Mouse (Mus musculus) G1E (cell line): ENCODE results near the gene Cdx2.

Experiments used
- CTCF ChIP-seq: IDR thresholded peaks from 2 replicates; pipeline ENCODE4 v1.5.1; 2012; ENCODE audit warnings: low read depth, low read length, inconsistent platforms, mixed read lengths
- GATA1 ChIP-seq: IDR thresholded peaks from 2 replicates; pipeline ENCODE4 v1.6.1; 2012; ENCODE audit warnings: borderline replicate concordance, low read length, inconsistent platforms, mixed read lengths

DNA sequence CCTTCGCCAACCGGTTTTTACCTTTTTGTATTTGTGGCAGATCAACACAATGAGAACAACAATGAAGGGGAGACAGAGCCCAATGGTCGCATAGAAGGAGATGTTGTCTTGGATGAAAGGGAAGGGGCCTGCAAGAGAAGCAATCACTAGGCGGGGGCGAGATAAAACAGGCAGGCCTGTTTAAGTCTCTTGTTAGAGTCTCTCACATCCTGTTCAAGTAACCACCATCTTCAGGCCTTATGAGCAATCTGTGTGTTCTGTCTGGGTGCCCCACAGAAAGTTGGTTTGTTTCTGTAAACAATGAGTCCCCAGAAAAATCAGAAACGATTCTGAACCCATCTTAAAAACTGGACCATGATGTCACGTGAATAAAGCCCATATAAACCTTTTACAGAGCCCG, 47.9 kb upstream of the Cdx2 start:
- no peak for TF ChIP-seq CTCF
- TF ChIP-seq GATA1: no peak
